Mouse (Mus musculus) embryo, embryonic 11 days (tissue): Measurements from ENCODE around the gene Lypd4.
"Not testable (repeated sequence)": the region's sequence is repeated elsewhere in the genome, so short reads cannot be mapped to it uniquely, and the experiment has no call there.

ENCODE experiments used
- DNase-seq: peaks from one replicate; pipeline ENCODE4 v3.0.0-alpha.2; 2015

Lypd4 gene

GRCm38 (mm10) chr7:24869532-24870165 is at the start of gene Lypd4, which contains the start of gene Dmrtc2:
Gene Lypd4 (minus strand): TSS chr7:24869941.
Gene Dmrtc2 (plus strand): TSS chr7:24870057.
- DNase-seq = peak; percentile 28

GRCm38 (mm10) chr7:24918763-24919323 is 49.1 kb upstream of the Lypd4 start:
- DNase-seq = no peak

- DNase-seq = no peak
Observed at GRCm38 (mm10) chr7:24912480-24912879, 42.7 kb upstream of the Lypd4 start.

GRCm38 (mm10) chr7:24907211-24907748 is 37.5 kb upstream of the Lypd4 start:
- peak; percentile 50 for DNase-seq

- no peak for DNase-seq
Observed at GRCm38 (mm10) chr7:24906551-24906950, 36.8 kb upstream of the Lypd4 start.

- DNase-seq = peak; percentile 85
Observed at GRCm38 (mm10) chr7:24904936-24905335, 35.2 kb upstream of the Lypd4 start.

GRCm38 (mm10) chr7:24904070-24904483 is 34.3 kb upstream of the Lypd4 start:
- peak; percentile 99 for DNase-seq

GRCm38 (mm10) chr7:24903444-24903825 is 33.7 kb upstream of the Lypd4 start:
- DNase-seq = no peak

GRCm38 (mm10) chr7:24902630-24903443 is 33.1 kb upstream of the Lypd4 start, which contains the start of gene Arhgef1:
Gene Arhgef1 (plus strand): TSS chr7:24902912.
- peak; percentile 67 for DNase-seq

- no peak for DNase-seq
Observed at GRCm38 (mm10) chr7:24902264-24902629, 32.5 kb upstream of the Lypd4 start.

- no peak for DNase-seq
Observed at GRCm38 (mm10) chr7:24901842-24902241, 32.1 kb upstream of the Lypd4 start.

- DNase-seq = no peak
Observed at GRCm38 (mm10) chr7:24901114-24901513, 31.4 kb upstream of the Lypd4 start.

GRCm38 (mm10) chr7:24897959-24898358 is 28.2 kb upstream of the Lypd4 start:
- DNase-seq = no peak

- DNase-seq = no peak
Observed at GRCm38 (mm10) chr7:24897224-24897623, 27.5 kb upstream of the Lypd4 start, which contains the start of gene Cd79a. Gene Cd79a (plus strand): TSS chr7:24897381.

- DNase-seq = no peak
Observed at GRCm38 (mm10) chr7:24896269-24896668, 26.5 kb upstream of the Lypd4 start.

- not testable (repeated sequence) for DNase-seq
Observed at GRCm38 (mm10) chr7:24895749-24896148, 26.0 kb upstream of the Lypd4 start.

GRCm38 (mm10) chr7:24892125-24892583 is 22.4 kb upstream of the Lypd4 start:
- DNase-seq = no peak

- no peak for DNase-seq
Observed at GRCm38 (mm10) chr7:24891241-24892124, 21.7 kb upstream of the Lypd4 start.

- DNase-seq = peak; percentile 89
Observed at GRCm38 (mm10) chr7:24890281-24891216, 20.8 kb upstream of the Lypd4 start.

- DNase-seq = no peak
Observed at GRCm38 (mm10) chr7:24889431-24890220, 19.9 kb upstream of the Lypd4 start.
